Mouse (Mus musculus) cerebellum, adult 9-11 months (tissue): Measurements from ENCODE around the gene Wwox.
A peak's percentile ranks its signal among the peaks of the same experiment; 100 is the strongest.

Experiments used
- DNase-seq: peaks from one replicate; pipeline ENCODE4 v3.0.0; 2022

Gene Wwox

DNA sequence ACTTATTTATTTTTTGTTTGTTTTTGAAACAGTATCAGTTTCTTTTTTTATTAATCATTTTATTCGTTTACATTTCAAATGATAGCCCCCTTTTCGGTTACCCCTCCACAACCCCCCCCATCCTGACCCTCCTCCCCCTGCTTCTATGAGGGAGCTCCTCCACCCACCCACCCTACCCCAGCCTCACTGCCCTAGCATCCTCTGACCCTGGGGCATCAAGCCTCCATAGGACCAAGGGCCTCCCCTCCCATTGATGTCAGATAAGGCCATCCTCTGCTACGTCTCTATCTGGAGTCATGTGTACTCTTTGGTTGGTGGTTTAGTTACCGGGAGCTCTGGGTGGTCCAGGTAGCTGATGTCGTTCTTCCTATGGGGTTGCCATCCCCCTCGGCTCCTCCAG is 109.4 kb downstream of the Wwox start:
- no peak for DNase-seq

DNA sequence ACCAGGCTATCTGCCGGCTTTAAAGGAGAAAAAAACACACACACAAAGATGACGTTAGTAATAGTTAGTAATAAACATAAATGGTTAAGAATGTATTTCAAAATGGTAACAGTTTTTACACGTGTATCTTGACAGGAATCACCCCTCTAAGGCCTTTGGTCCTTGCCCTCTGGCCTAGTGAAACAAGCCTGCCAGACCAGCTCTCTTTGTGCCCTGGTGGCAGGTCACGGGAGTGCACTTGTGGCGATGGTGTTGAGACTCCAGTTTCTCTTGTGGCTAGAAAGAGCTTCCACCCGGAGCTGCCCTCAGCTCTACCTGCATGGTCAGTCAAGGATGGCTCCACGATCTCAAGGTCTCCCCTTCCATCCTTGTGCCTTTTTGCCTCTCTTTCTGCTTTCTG is 110.6 kb downstream of the Wwox start:
- no peak for DNase-seq

DNA sequence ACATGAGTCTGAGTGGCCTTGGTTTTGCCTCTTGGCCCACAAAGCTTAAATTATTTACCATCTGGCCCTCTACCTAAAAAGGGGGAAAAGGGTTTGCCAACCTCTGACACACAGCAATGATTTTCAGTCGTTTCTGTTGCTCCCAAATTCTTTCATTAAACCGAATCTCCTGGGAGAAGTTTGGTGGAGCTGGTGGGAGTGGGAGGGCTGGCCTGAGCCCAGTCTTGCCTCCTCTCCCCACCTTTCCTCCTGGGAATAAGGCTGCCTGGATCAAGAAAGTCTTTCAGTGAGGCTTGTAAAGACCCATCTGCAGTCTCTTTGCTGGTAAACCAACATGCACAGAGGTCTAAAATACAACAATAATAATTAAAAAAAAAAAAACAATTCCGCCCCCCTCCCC is 113.2 kb downstream of the Wwox start:
- DNase-seq = no peak

DNA sequence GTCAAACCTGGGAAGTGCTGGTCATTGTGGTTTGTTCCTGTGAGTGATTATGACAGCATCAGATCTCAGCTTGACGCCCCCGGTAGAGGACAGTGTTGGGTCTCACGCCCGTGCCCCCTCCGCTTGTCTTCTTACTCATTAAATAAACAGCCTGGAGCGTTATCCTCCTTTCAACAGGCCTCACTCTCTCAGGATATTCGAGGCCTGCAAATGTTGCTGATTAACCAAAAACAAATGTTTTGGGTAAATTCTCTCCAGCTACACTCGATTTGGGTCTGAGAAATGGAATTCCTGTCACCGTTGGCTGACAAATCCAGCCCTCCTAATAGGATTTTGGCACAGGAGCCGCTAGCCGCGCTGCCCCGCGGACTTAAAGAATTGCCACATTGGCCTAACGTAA is 115.5 kb downstream of the Wwox start:
- no peak for DNase-seq

DNA sequence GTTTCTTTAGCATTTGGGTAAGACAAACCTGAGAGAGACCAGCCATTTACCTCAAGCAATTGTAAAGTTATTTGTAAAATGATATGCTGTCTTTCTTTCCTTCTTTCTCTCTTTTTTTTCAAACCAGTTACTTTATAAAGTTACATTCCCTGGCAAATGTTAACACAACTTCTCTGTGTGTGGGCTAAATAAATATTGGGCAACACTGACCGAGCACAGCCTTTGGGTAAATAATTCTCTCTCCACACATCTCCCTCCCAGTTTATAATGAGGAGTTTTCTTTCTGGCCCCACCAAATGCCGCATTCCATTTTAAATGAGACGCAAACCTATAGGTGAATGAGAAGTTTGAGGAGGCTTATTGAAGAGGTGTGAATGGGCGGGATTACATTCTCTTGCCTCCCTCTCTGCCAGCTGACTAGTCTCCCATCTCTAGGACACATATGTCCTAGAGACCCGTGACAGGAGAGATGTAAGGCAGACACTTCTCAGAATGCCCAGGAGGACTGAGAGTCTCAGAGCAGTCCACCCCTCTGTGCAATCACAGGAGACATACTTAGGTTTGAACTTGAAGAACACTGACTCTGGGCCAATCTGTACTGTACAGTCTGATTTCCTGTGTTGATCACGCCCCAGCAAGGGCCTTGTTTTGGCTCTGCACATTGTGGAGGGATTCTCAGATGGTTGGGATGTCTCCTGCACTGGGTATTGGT is 116.2 kb downstream of the Wwox start:
- no peak for DNase-seq

DNA sequence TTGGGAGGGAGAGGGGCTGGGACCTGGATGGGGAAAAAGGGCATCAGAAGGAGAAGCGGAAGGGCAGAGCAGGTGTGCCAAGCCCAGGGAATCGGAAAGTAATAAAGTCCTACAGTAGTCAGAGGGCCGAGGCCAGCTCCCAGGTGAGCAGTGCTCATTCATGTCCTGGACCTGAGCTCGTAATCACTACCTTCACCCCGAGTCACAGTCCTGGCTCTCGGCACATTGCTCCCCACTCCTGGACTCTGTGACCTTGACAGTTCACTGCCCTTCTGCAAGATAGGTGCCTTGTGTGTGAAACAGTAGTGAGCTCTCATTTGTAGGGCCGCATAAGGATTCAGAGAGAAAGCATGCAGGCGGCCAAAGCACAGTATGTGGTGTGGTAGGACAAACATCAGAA is 121.7 kb downstream of the Wwox start:
- no peak for DNase-seq

DNA sequence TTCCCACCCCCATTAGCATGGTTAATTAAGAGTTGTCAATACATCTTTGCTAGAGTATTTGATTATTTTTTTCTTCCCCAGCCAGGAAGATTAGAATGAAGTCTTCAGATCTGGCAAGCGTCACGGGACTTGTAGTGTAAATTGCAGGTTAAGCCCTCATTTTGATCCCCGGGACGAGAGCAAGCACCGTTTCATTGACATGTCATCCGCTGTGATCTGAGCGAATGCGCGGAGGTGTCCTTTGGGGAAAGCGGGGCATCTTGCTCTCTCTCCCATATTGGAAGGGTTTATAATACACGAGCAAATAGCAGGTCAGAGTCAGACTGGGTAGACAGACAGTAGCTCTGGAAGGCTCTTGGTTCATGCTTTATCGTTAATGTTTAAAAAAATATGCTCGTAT is 123.0 kb downstream of the Wwox start:
- DNase-seq = no peak

DNA sequence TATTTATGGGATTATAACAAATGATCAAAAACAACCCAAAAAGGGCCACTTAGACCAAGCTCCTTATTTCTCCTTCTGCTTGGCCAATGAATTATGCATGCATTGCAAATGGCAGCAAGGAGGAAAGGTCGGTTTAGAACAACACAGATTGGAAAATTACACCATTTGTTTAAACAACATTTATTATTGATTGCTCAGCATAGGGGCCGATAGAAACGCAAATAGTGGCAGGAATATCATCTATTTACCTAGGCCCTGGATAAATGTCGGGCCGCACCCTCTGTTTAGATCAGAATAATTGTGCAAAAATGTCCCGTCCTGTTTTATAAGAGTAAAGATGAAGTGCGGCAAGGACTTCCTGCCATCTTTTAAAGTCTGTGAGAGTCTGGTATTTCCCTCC is 123.9 kb downstream of the Wwox start:
- no peak for DNase-seq

DNA sequence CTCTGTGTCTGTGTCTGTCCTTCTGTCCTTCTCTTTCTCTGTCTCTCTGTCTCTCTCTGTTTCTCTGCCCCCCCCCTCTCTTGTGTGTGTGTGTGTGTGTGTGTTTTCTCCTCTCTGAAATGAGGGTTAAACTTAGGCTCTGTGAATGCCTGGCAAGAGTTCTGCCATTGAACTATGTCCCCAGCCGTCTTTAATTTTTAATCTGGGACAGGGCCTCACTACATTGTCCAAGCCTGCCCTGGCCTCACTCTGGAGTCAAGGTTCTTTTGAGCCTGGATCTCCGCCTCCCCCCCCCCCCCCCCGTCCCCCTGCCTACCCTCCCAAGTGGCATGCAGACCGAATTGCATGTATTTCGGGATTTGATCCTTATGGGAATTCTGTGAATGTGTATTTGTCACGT is 124.6 kb downstream of the Wwox start:
- DNase-seq = no peak

DNA sequence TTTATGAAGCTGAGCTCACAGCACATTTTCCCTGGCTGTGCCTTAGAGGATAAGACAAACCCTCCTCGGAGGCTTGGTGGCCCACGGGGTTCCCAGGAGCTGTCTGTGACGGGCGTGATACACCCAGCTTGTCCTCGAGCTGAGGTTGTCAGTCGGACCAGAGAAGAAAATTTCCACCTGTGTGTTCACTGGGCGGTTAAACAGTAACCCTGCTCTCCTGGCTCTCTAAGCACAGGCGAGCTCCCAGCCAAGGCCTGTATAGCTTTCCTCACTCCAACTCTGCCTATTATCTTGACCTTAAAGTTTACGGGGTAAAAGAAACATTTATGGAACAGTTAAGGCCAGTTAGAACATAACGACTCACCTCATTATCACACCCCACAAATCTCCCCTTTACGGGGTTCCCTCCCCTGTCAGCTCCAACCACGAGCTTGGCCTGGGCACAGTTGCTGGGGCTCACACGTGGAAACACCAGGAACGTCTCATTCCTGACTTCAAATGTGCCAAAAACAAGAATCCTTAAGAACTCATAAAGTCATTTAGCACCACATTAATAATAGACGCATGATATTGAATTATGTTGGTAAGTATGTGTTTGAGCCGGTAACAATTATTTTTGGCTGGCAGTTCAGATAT is 129.2 kb downstream of the Wwox start:
- DNase-seq = no peak

DNA sequence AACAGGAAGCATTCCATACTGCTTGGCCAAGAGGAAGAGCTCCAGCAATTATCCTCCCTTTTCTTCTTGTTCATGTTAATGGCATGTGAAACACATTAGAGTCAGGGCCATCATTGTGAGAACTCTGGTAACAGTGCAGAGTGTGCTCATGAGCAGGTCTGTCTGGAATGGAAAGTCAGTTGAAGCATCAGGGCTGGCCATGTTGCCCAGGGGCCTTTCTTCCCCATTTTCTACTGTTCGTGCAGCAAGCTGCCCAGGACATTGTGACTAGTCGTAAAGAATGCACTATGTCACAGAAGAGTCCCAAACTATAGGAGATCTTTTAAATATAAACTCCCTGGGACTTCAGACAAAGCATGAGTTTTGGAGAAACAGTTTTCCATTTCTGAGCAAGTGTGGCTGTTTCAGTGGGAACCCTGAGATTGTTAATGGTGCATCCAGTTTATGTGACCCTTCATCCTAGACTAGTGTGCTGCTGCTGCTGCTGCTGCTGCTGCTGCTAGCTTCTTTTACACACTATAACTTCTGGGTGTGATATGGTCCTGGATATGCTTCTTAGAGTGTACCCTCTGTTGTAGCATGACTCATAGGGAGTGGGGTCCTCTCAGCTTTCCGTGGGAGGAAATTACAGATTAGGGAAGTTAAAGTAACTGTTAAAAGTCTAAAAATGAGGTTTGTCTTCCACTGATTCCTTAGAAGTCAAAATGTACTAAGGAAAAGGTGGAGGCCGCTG is 133.7 kb downstream of the Wwox start:
- DNase-seq = no peak

DNA sequence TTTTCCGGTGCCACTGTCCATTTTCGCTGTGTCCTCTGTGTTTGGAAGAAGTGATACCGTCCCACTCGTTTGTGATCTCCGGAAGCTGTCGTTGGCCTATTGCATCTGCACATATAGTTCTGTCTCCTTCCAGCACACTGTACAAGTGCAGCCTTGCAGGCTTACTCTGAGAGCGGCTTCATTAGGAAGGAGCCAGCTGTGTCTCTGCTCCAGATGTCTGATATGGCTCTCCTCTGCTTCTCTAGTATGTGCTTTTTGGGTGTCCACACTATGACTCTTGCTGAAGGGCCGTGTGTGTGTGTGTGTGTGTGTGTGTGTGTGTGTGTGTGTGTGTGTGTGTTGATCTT is 134.3 kb downstream of the Wwox start:
- no peak for DNase-seq

DNA sequence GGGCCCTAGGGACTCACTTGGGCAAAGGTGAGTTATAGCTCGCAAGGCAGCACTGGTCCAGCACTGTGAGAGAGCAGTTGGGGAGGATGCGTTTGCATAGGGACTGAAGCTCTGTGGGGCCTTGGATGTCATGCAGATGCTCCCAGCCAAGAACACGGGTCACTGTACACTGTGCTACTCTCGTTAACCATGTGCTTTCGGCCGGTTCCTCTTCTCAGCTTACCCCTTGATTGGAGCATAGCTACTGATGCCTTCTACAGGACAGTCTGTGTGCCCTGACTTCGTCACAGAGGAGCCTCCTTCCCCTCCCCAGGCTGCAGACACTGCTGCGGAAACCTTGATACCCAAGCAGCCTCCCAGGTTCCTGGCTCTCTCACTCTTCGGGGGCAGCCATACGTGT is 139.8 kb downstream of the Wwox start:
- no peak for DNase-seq

DNA sequence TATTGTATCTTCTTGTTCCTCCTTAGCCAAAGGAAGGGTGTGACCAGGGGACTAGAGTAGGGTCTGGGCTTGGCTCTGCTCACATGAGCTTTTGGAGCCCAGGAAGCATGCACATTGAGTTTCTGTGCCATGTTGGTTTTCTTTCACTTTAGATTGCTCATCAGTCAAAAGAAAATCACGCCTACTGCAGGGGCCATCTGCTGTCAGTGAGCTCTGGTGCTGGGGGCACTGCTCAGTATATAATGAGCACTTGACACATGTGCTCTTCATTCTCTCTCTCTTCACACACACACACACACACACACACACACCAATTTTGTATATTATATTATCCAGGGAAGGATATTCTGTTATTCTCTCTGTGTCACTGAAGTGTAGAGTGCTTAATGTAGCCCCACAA is 141.2 kb downstream of the Wwox start:
- DNase-seq = no peak

DNA sequence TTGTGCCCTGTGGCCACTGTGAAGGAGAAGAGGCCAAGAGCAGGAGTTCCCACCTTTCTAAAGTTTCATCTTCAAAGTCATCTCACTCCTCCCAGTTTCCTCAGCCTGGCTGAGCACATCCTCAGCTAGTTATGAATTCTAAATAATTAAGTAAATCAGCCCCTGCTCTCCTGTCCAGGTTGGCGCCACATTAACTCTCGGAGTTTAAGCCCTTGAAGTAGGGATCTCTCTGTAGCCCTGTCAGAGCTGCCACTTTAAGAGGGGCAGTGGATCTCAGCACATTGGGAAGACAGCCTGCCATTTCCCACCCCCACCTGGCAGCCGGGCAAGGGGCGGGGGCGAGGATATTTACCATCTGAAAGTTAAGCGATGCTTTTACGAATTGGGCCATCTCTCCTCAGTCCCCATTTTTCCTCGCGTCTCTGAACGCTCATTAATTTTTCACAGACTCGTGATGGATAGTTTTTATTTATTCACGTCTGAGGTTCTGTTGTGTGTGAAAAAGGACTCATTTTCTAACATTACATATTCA is 150.9 kb downstream of the Wwox start:
- DNase-seq = peak; percentile 66

DNA sequence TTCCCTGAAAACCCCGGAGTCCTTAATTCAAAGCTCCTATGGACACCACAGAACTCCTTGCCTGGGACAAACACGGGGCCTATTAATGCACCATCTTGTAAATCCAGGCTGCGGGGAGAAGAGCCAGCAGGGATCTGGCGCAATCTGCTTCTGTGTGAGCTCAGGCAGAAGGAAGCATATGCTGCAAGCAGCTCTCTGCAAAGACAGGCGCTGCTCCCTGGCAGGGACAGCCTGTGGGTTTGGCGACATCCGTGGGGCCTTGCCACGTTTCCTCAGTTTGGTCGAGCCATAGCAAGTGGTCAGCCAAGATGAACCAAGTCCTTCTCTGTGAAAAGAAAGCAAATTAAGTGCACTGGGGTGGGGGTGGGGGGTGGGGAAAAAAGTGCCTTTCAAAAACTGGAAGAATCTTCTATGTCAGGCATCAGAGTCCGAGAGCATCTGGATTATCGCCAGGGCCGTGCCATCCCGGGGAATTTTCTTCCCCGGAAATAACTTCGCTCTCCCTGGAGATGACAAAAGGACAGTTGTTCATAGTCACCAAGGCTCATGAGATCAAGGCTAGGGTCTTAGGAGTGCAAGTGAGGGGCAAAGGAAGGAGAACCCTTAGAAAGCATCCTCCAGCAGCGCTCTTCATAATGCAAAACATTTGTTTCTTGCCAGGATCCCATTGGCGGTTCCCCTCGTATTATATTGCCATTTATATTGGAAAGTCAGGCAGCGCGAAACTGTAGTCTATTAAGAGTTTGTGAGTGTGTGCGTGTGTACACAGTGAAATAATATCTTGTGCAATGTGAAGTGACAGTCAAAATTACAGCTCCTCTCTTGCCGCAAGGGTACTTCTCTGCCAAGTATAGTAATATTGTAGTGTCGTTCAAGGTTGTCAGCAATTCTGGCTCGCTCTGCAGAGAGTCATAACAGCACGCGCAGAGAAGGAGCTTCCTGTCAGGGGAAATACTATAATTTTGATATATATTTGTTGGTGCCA is 152.1 kb downstream of the Wwox start:
- peak; percentile 99 for DNase-seq

DNA sequence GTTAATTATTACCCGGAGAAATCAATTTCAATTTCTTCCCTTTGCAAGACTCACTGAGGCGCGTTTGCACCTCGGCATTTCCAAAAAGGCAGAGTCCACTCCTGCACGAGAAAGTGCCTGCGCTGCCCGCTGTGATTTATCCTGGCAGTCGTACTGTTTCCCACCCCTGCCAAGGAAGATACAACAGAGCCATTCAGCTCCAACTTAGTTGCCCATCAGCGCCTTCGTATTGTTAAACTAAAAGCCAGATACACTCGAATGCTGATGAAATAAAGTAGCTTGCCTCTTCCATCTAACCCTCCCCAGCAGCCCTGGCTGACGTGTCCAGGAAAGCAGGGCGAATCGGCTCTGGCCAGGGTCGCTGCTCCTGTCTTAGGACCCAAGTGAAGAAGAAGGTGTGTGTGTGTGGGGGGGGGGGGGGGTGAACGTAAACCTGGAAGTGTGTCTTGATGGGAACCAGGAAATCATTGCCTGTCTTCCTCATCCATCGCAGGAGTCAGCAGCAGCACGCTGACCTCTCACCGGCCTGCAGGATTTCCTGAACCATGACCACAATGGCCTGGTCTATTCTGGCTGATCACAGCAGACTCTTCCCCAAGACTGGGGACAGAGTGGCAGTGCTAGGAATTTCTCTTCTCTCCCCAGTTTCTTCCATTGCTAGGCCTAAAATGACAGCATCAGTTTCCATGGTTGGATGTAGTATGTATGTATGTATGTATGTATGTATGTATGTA is 154.1 kb downstream of the Wwox start:
- DNase-seq = peak; percentile 90

DNA sequence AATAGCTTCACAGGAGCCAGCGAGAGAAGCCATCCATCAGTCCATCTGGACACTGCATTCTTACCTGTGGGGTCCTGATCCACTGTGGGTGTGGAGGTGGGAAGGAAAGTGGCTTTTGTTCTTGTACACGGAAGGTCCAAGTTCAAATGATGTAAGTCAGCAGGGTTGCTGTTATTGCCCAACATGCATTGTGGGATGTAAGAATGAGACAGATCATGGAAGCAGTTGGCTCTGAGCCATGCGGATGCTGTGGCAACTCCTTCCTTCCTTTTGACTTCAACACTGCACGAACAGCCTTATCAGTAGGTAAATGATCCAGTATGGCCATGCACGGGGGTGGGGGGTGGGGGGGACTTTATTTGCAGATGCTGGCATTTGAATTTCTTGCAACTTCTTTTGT is 155.4 kb downstream of the Wwox start:
- no peak for DNase-seq

DNA sequence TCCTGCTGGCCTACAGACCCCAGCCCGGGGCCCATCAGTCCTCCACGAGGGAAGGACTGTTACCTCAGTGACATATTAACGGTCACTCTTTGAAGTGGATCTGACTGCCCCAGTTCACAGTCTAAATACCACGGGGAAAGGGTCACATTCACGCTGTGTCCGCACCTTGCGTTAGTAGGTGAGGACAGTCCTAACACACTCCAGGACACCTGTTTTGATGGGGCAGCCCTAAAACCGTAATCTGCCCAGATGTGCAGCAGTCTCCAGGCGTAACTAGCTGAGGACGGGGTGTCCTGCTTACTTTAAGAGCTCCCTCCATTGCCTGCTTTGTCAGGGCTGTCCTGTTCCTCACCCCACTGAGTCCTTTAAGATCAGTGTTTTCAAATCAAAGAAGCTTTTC is 160.1 kb downstream of the Wwox start:
- DNase-seq = peak; percentile 60

DNA sequence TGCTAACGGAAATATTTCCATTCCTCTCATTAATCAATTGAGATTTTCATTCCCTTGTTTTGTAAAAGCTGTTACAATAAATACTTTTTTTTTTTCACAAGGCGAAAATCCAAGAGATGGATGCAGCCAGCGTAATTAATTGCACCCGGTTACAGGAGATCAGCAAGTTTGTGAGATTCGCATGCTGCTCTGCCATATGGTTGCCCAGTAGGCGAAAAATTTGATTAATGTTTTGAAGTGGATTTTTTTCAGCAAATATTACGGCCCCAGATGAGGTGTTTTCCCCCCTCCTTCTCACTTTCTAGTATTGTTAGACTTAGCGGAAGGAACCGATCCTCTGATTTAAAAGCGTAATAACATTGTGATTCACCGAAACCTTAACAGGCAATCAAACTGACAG is 160.7 kb downstream of the Wwox start:
- DNase-seq = peak; percentile 94

DNA sequence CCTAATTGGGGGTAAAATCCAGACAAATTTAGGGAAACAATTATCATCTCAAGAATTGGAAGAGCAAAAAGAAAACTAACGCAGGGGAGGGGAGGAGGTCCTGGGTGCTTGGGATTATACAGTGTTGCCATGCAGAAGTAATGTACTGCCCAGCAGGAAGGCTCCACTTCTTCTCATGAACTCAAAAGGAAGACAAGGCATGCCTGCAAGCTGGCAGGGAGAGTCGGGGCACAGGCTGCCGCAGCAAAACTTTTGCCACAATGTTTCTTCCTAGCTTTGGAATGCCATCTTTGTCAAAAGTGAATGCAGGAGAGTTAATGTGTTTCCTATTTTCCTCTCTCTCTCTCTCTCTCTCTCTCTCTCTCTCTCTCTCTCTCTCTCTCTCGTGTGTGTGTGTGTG is 163.6 kb downstream of the Wwox start:
- no peak for DNase-seq

DNA sequence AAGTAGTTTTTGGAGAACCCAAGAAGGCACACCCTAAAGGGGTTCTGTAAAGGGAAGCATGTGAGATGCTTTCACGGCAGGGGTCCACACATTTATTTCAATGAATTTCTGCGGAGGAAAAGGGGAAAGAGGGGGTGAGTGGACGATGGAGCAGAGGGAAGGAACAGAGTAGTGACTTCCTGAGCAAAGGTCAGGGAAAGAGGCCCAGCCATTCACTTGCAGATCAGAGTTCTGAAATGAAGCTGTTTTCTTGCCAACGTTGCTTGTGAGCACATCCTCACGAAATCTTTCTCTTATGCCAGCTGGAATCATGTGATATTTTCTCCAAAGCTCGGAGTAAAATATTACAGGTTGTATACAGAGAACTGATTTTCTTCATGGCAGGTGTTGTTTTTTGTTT is 164.1 kb downstream of the Wwox start:
- no peak for DNase-seq
